Mouse (Mus musculus) urinary bladder, postnatal 0 days (tissue): ENCODE data around the gene Rps4x. TPM values are rescaled to one million over a fixed set of nuclear protein-coding genes. Genes with fewer than 3 reads are reported as not detected.

Experiments
- polyA plus RNA-seq: library from polyadenylated mRNA; unstranded; fragments of >200 nt; fragmentation: Nextera tagmentation; extraction: Ambion mirVana; gene quantifications from 2 replicates; pipeline ENCODE4 v1.2.1, GENCODE M21; 2015

Gene Rps4x
- 710 and 715 TPM in 2 replicates for polyA plus RNA-seq

DNA sequence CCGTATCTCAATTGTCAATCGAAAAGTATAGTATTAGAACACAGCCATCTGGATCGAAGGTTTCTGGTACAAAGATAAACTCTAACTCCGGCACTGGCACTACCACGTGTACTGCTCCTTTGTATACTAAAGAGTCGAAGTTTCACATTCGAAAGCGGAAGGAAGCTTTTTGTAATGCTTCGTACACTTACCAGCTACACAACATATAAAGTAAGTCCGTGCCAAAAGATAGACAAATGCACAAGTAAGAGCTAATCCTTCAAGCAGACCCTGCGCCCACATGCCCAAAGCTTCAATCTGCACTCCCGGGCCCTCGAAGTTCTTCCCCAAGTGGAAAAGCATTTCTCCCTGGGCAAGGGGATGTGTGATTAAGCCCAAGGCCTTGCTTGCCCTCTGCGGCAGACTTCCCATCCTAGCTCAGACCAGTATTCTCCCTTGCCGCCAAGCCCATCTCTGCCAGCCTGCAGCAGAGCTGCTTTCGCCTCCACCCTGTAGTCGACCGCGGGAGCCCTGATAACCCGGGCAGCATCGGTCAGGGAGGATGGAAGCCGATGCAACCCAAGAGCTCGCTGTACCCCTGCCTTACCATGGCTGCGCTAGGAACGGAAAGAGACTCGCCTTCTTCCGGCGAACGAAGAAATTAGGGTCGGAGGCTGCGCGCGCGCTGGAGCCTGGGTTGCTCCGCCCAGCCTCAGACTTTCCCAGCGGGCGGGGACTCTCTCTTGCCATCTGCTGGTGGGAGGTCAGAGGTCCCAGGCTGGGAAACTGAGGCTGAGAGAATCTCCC lies at the start of gene Rps4x:
Gene Rps4x, minus strand, starts transcription at position 683 of the 786 bp plus-strand sequence.

GRCm38 (mm10) chrX:102156618-102157422 lies 32.4 kb downstream of the Rps4x start, which contains the start of gene Ercc6l:
Gene Ercc6l, minus strand, starts transcription at chrX:102157091.

Other genes starting within 250 kb of the Rps4x start
- gene Rtl5, start 118.1 kb downstream of the Rps4x start, polyA plus RNA-seq: 1.4 and 1.8 TPM in 2 replicates
- gene Pin4, start 69.9 kb downstream of the Rps4x start, polyA plus RNA-seq: 43.7 and 55.3 TPM in 2 replicates
- gene Ercc6l, start 32.3 kb downstream of the Rps4x start, polyA plus RNA-seq: 1.8 and 2.9 TPM in 2 replicates
- gene Cited1, start 62.8 kb upstream of the Rps4x start, polyA plus RNA-seq: 6.8 and 8.6 TPM in 2 replicates